Mouse (Mus musculus): ENCODE results near the gene Ncf4. TPM values are rescaled to one million over a fixed set of nuclear protein-coding genes. Genes with fewer than 3 reads are reported as not detected.

Gene Ncf4
- total RNA-seq (2022), result 1 to 10 TPM; 1.2 to 5.0 (median 1.7) TPM

DNA sequence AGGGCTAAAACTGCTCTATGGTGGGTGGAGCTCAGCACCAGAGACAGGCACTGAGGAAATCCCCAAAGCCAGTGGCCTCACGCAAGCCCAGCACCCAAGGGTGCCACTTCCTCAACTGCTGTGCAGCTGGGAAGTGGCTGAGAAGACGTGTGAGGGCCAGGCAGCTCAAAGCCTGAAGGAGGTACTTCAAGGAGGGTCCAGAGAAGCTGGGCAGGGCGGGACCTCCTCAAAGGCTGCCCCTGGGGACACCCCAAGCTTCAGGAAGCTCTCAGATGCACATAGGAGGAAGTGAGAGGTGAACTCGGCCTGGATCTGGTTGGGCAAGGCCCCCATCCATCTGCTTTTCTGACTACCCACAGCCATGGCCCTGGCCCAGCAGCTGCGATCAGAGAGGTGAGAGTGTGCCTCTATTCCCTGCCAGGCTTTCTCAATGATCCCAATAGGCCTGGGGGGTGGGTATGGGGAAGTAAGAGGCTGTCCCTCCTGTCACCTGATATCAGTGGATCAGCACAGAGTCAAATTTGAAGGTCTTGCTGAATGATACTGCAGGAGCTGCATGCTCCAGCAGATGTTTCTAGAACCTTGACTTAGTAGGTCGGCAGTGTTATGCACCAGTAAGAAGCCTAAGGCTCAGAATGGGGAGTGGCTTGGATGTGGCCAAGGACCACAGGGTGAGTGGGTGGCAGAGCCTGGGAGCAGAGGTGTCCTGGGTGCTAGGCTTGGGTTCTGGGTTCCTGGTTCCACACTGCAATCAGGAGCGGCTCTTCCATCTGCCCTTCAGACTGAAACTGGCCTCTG is at the start of gene Ncf4:
Gene Ncf4 (plus strand): TSS at position 107 of the 798 bp plus-strand sequence.
- no peak for DNase-seq (ENCODE audit: low spot score in 2 of 2)

DNA sequence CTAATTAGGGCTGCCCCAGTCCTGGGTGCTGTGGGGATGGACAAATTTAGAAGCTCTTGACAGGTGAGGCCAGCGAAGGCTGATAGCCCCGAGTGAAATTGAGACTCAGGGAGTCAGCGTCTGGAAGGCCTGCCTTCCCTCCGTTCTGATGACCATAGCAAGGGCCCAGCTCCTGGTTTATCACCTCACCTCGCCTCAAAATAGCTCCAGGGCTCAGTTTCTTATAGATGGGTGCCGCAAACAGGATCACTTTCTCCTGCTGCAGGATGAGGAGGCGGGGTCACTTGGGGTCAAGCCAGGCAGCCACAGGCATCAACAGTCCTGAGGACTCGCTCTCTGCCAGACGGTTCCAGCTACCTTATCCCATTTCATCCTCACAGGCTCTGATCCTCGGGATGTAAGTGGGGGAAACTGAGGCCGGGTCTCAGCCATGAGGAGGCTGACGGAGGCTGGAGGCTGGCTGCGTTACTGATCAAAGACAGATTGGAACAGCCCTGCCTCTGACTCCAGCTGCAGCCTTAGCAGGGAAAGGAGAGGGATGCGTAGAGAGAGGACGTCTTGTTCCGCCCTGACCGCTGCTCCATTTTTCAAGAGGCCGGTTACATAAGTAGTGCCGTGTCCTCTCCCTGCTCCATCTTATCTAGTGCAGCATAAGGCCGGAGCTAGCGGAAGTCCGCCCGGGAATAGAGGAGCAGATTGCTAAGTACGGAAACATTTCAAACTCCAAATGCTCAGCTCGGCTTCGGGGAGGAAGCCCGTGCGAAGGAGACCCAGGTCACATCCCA is 49.3 kb upstream of the Ncf4 start:
- no peak for DNase-seq (ENCODE audit: low spot score in 2 of 2)

DNA sequence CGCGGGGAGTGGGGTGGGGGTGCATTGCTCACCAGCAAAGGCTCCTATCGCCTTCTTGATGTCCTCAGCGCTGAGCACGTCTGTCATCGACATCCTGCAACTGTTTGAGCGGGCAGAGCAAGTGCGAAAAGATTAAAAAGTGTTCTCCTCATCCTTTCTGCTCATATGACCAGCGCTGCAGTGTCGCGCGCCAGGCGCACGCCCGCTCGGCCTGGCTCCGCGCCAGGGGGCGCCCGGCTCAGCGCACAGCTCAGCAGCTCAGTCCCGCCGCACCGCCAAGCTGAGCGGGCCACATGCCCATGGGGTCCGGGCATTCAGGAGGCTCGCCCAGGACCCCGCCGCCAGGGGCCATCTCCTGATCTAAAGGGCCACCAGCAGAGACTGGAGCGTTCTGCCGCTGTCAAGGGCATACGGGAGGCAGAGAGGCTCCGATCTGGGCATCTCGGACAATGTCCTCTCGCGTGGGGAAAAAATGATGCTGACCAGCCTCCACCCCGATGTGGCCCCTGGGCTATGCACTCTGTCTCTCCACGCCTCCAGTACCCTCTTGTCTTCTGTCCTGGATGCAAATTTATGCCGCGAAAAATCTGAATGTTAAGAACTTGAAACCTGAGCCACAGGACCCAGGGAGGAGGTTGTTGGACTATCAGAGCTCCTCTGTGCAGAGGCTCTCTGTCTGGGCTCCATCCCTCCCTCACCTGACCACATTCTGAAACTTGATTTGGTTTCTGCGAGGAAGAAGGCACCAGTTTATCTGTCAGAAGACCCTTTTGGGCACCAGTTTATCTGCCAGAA is 40.4 kb upstream of the Ncf4 start:
- peak in 1 of 2 experiments; percentile 37 for DNase-seq (ENCODE audit: low spot score in 2 of 2)

DNA sequence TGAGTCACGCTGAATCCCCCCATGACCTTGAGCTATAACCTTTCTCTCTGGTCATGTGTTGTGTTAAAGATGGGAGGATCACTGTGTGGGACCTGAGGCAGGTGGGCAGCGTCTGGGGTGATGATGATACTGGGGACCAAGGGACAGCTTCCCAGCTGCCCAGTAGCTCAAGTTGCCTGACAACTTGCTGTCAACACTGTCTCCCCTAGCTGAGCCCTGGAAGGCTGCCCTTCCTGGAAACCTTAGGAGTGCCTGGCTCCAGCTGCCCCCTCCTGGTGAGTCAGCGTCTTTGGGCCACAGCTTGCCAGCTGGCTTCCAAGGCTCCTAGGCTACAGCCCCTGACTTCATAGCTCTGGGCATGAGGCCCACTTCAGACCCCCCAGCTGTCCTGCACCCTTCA is 39.4 kb upstream of the Ncf4 start:
- DNase-seq (ENCODE audit: low spot score in 2 of 2), result peak in 1 of 2 experiments; percentile 21

DNA sequence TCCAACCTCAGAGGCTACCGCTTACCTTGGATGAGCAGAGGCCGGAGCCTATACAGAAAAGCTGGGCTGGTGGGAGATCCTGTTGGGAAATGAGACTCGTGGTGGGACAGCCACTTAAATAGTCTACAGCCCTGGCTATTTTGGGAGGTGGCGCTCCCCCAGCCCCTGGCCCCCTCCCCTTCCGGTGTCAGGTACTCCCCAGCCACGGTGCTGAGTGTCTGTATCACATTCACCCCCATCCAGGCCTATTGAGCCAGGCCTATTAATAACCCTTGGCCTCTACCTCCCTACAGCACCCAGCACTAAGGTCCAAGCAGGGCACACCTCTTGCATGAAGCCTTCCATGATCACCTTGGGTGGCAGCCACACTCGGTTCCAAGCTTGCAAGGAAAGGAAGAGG is 38.3 kb upstream of the Ncf4 start, which contains the start of gene Pvalb:
Gene Pvalb (minus strand): TSS at position 89 of the 400 bp plus-strand sequence.
- DNase-seq (ENCODE audit: low spot score in 2 of 2), result no peak

DNA sequence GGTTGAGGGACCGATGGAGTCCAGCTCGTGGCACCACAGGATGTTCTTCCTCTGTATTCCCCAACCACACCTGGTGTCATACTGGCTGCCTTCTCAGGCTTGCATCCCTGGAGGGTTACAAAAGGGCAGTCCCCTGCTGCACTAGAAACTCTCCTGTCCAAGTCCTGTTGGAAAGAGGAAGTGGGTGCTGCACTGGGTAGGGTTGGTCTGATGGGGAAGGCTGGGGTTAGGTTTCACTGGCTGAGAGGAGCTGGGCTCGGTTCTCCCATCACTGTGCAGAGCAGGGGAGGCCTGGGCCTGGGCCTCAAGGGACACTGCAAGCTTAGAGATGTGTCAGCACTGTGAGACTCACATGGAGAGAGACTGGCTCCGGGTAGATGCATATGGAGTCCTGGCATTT is 34.4 kb upstream of the Ncf4 start:
- no peak for DNase-seq (ENCODE audit: low spot score in 2 of 2)

DNA sequence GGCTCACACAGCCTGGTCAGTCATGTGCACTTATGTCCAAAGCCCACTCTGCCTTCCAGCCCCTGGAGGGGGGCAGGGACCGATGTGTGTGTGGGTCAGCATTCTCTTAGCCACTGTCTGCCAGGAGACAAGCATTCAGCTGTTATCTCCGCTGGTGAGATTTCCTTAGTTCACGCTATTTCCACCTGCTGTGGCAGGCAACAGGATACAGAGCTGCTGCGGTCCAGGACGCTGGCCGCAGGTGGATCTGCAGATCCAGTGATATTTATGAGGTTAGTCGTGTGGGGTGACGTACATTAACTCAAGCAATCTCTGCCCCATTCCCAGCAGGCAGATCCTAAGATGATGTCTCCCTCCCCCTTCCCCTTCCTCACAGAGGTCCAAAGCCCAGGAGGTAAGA is 33.2 kb upstream of the Ncf4 start:
- DNase-seq (ENCODE audit: low spot score in 2 of 2), result no peak

DNA sequence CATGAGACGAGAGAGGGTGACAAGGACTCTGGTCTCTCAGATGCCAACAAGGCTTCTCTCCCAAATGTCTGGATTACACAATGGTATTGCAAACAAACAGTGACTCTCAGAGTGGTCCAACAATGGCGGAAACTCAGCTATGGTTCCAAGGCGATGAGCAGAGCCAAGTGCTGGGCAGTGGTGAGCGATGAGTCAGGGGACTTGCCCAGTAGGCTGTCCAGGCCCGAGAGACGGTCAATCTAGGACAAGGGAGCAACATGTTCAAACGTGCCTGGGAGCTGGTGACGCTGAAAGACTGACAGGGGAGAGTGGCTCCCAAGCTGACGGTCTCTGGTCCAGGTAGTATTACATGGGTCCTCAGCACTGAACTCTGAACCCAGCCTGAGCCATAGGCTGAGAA is 29.3 kb upstream of the Ncf4 start:
- no peak for DNase-seq (ENCODE audit: low spot score in 2 of 2)

- no peak for DNase-seq (ENCODE audit: low spot score in 2 of 2)
These were observed 16.8 kb upstream of the Ncf4 start for GRCm38 (mm10) chr15:78227816-78228215.

DNA sequence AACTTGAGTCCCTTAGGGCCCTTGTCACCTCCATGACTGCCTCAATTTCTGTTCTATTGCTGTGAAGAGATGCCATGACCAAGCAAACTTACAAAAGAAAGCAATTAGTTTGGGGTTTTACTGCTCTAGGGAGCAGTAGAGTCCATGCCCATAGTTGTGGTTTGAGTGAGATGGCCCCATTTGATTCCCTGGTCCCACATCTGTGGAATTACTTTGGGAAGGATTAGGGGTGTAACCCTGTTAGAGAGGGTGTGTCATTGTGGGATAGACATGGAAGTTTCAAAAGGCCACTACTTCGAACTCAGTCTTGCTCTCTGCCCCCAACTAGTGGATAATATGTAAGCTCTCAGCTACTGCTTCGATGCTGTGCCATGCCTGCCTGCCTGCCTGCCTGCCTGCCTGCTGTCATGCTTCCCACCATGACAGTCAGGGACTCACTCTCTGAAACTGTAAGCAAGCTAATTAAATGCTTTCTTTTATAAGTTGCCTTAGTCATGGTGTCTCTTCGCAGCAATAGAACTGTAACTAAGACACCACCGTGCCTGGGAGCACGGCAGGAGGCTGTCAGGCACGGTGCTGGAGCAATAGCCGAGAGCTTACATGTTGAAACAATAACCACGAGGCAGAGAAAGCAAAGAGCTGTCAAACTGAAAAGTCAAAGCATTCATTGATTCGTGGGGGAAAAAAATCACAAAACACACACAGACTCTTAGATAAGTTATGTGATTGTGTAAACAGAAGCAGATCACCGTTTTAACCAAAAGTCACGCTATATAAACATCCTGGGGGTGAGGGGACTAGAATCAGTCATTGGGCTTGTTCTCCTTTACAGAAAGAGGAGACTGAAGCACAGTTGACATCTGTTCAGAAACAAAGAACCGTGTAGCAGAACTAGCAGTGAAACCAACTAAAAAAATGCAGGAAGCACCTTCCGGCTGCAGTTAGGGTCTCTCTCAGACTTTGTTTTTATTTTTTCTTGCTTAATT is 13.0 kb upstream of the Ncf4 start:
- DNase-seq (ENCODE audit: low spot score in 2 of 2), result no peak

- DNase-seq (ENCODE audit: low spot score in 2 of 2), result no peak
These were observed 9.6 kb upstream of the Ncf4 start for GRCm38 (mm10) chr15:78234823-78235509.

DNA sequence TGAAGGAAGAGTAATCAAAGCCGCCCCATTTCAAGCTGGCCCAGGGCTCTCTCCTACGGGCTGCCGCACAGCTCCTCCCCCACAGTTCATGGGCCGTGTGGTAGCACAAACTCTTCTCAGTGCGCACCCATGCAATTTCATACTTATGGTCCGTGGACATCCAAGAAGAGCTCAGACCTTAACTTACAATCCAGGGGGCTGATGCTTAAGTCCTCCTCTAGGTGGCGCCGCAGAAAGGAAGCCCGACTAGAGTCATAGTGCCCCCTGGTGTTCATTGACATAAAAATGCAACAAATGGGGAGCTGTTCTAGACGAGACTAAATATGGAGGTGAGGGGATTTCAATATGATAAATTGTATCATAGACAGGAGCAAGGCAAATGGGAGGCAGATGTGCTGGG is 5.1 kb upstream of the Ncf4 start:
- DNase-seq (ENCODE audit: low spot score in 2 of 2), result peak in 1 of 2 experiments; percentile 18

GRCm38 (mm10) chr15:78239956-78240617 is 4.5 kb upstream of the Ncf4 start:
- DNase-seq (ENCODE audit: low spot score in 2 of 2), result no peak

DNA sequence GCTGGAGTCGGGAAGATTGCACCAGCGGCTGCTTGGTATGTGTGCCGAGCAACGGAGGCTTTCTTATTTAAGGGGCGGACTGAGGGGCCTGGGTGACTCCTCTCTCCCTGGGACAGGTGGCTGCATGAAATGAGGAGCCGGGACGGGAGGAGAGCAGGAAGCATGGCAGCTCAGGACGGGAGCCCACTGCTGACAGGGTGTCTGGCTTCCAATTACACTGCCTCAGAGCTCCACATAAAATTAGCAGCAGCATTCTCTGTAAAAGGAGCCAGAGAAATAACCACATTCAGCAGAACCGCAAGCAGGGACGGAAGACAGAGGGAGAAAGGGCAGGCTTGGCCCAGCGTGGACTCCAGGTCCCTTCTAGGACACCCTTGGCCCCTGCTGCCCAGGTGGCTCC is 3.3 kb upstream of the Ncf4 start:
- no peak for DNase-seq (ENCODE audit: low spot score in 2 of 2)

GRCm38 (mm10) chr15:78243061-78243460 is 1.5 kb upstream of the Ncf4 start:
- DNase-seq (ENCODE audit: low spot score in 2 of 2), result no peak

DNA sequence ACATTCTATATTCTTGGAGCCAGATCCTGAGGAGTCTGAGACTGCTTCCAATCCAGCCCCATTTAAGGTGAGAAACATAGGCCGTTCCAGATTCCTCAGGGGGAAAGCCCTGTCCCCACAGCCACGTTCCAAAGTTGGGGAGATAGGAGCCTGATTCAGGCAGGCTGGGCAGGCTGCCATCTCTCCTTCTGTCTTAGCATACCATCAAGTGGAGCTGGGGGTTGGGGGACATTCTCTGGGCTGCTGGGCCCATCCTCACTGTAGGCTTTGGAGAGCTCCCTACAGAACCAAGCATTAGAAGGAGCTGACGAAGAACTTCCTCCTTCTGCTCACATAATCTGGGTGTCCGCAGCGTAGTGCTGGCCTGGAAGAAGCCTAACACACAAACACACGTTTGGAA is 827 bp upstream of the Ncf4 start:
- no peak for DNase-seq (ENCODE audit: low spot score in 2 of 2)

- DNase-seq (ENCODE audit: low spot score in 2 of 2), result no peak
These were observed 1.8 kb downstream of the Ncf4 start for GRCm38 (mm10) chr15:78246143-78247116.

DNA sequence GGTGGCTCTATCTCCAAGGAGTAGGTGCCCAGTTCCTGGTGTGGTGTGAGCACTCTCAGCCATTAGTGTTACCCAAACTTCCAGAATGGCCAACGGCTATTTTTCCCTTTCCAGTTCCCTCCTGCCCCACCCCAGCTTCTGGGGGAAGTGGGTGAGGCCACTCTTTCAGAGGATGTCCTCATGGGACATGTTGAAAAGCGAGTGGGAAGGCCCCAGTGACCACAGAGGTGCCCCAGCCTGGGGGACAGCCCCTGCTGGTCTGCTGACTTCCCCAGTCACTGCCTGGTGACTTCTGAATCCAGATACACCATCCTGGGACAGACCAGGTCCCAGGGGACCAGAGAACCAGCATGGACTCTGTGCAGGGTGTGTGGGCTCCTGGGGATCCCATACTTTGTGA is 3.1 kb downstream of the Ncf4 start:
- DNase-seq (ENCODE audit: low spot score in 2 of 2), result no peak

Measured in layer of hippocampus, adult 8-10 months (tissue).